ENCODE assay signal across 11 mouse cellular contexts in genomic region chr1:180289788-180290187, GRCm38 (mm10).
"Had no signal": no experiment of that assay in that cellular context is flagged by ENCODE, and none has a peak within 500 bp of the region (broad histone marks: within the 10 kb centered on the region; RNA-seq: fewer than 3 reads in every experiment).

No protein-coding gene starts in this region.

- H3K27me3 ChIP-seq: limb, embryonic 13.5 days; midbrain, embryonic 13.5 days; neural tube, embryonic 15.5 days had no signal

- H3K36me3 ChIP-seq: limb, embryonic 13.5 days; liver, embryonic 15.5 days; midbrain, embryonic 13.5 days; neural tube, embryonic 15.5 days had no signal

- H3K27ac ChIP-seq: left cerebral cortex, adult 2 months; limb, embryonic 13.5 days; liver, embryonic 15.5 days; midbrain, embryonic 13.5 days; neural tube, embryonic 15.5 days; stomach, postnatal 0 days had no signal

- H3K9ac ChIP-seq: limb, embryonic 13.5 days; liver, embryonic 15.5 days; midbrain, embryonic 13.5 days; neural tube, embryonic 15.5 days had no signal

- DNase-seq: kidney, adult 2 months; right cerebral cortex, adult 18-20 months; thymus, postnatal 4 days had no signal

- H3K9me3 ChIP-seq: limb, embryonic 13.5 days; liver, embryonic 15.5 days; midbrain, embryonic 13.5 days; neural tube, embryonic 15.5 days had no signal

- H3K4me2 ChIP-seq: limb, embryonic 13.5 days; midbrain, embryonic 13.5 days; neural tube, embryonic 15.5 days had no signal

- ATAC-seq: inflammation-experienced regulatory T-cells, adult 6 months; midbrain, embryonic 13.5 days had no signal

- H3K4me3 ChIP-seq: left cerebral cortex, adult 2 months; limb, embryonic 13.5 days; liver, embryonic 15.5 days; midbrain, embryonic 13.5 days; myocyte; neural tube, embryonic 15.5 days had no signal
